Mouse (Mus musculus) T-helper 1 cell (primary cell): ENCODE measurements around the gene Gstp3.

Source experiments
- in situ Hi-C: fragments of 300-600 bp; cut with MboI, MseI; formaldehyde crosslinking; loops from one replicate; pipeline ENCODE4 v1.15.1; 2025; ENCODE audit warnings: high pct_unique_total_duplicates

The Gstp3 gene

GRCm38 (mm10) chr19:4059069-4059740, at the start of gene Gstp3:
Gene Gstp3, minus strand, starts transcription at chr19:4059569.
- in situ Hi-C loops, result no loop called here

GRCm38 (mm10) chr19:4108535-4108934, 49.2 kb upstream of the Gstp3 start:
- in situ Hi-C loops, result no loop called here

- in situ Hi-C loops, result no loop called here
These were observed 47.3 kb upstream of the Gstp3 start for GRCm38 (mm10) chr19:4106654-4107053.

GRCm38 (mm10) chr19:4104675-4105194, 45.4 kb upstream of the Gstp3 start:
- in situ Hi-C loops, result no loop called here

- in situ Hi-C loops, result no loop called here
These were observed 44.4 kb upstream of the Gstp3 start for GRCm38 (mm10) chr19:4103792-4104191.

- in situ Hi-C loops, result no loop called here
These were observed 43.9 kb upstream of the Gstp3 start for GRCm38 (mm10) chr19:4103294-4103693.

- in situ Hi-C loops, result no loop called here
These were observed 43.3 kb upstream of the Gstp3 start for GRCm38 (mm10) chr19:4102626-4103025.

GRCm38 (mm10) chr19:4102049-4102448, 42.7 kb upstream of the Gstp3 start:
- in situ Hi-C loops, result no loop called here

- in situ Hi-C loops, result no loop called here
These were observed 42.1 kb upstream of the Gstp3 start for GRCm38 (mm10) chr19:4101466-4101865.

GRCm38 (mm10) chr19:4100718-4101261, 41.4 kb upstream of the Gstp3 start:
- in situ Hi-C loops, result no loop called here

- in situ Hi-C loops, result no loop called here
These were observed 40.7 kb upstream of the Gstp3 start, which contains the start of gene Pitpnm1 for GRCm38 (mm10) chr19:4099837-4100717. Gene Pitpnm1, plus strand, starts transcription at chr19:4099998.

GRCm38 (mm10) chr19:4099056-4099455, 39.7 kb upstream of the Gstp3 start:
- in situ Hi-C loops, result no loop called here

- in situ Hi-C loops, result no loop called here
These were observed 39.1 kb upstream of the Gstp3 start for GRCm38 (mm10) chr19:4098426-4098825.

- in situ Hi-C loops, result no loop called here
These were observed 38.1 kb upstream of the Gstp3 start for GRCm38 (mm10) chr19:4097441-4097825.

GRCm38 (mm10) chr19:4096642-4097440, 37.5 kb upstream of the Gstp3 start, which contains the start of gene Cdk2ap2:
Gene Cdk2ap2, plus strand, starts transcription at chr19:4097182.
- in situ Hi-C loops, result no loop called here

GRCm38 (mm10) chr19:4095802-4096201, 36.4 kb upstream of the Gstp3 start:
- in situ Hi-C loops, result no loop called here

- in situ Hi-C loops, result no loop called here
These were observed 35.5 kb upstream of the Gstp3 start for GRCm38 (mm10) chr19:4094774-4095303.

GRCm38 (mm10) chr19:4094348-4094747, 35.0 kb upstream of the Gstp3 start:
- in situ Hi-C loops, result no loop called here

GRCm38 (mm10) chr19:4093772-4094171, 34.4 kb upstream of the Gstp3 start:
- in situ Hi-C loops, result no loop called here

GRCm38 (mm10) chr19:4092750-4093149, 33.4 kb upstream of the Gstp3 start:
- in situ Hi-C loops, result no loop called here

- in situ Hi-C loops, result no loop called here
These were observed 32.0 kb upstream of the Gstp3 start for GRCm38 (mm10) chr19:4091383-4091782.
